Mouse (Mus musculus): Measurements from ENCODE around the gene Cant1.
A peak's percentile ranks its signal among the peaks of the same experiment; 100 is the strongest.

Gene Cant1

GRCm38 (mm10) chr11:118418834-118419504, at the start of gene Cant1:
TSS of gene Cant1 (minus strand) at chr11:118419086.
- DNase-seq (ENCODE audit: low spot score): peak; percentile 99

GRCm38 (mm10) chr11:118467441-118468035, 48.7 kb upstream of the Cant1 start:
- DNase-seq (ENCODE audit: low spot score): no peak

- no peak for DNase-seq (ENCODE audit: low spot score)
These were observed 41.4 kb upstream of the Cant1 start for GRCm38 (mm10) chr11:118460280-118460679.

- DNase-seq (ENCODE audit: low spot score): no peak
These were observed 40.6 kb upstream of the Cant1 start for GRCm38 (mm10) chr11:118459536-118459935.

- no peak for DNase-seq (ENCODE audit: low spot score)
These were observed 40.2 kb upstream of the Cant1 start for GRCm38 (mm10) chr11:118459051-118459450.

GRCm38 (mm10) chr11:118456937-118457336, 38.1 kb upstream of the Cant1 start:
- peak; percentile 40 for DNase-seq (ENCODE audit: low spot score)

- DNase-seq (ENCODE audit: low spot score): no peak
These were observed 36.9 kb upstream of the Cant1 start for GRCm38 (mm10) chr11:118455788-118456187.

GRCm38 (mm10) chr11:118453886-118454671, 35.2 kb upstream of the Cant1 start:
- DNase-seq (ENCODE audit: low spot score): no peak

GRCm38 (mm10) chr11:118452955-118453354, 34.1 kb upstream of the Cant1 start:
- no peak for DNase-seq (ENCODE audit: low spot score)

GRCm38 (mm10) chr11:118451211-118451610, 32.3 kb upstream of the Cant1 start:
- DNase-seq (ENCODE audit: low spot score): no peak

- no peak for DNase-seq (ENCODE audit: low spot score)
These were observed 29.5 kb upstream of the Cant1 start for GRCm38 (mm10) chr11:118448385-118448784.

GRCm38 (mm10) chr11:118447346-118447745, 28.5 kb upstream of the Cant1 start:
- DNase-seq (ENCODE audit: low spot score): no peak

GRCm38 (mm10) chr11:118445843-118446242, 27.0 kb upstream of the Cant1 start:
- DNase-seq (ENCODE audit: low spot score): no peak

- DNase-seq (ENCODE audit: low spot score): no peak
These were observed 24.5 kb upstream of the Cant1 start for GRCm38 (mm10) chr11:118443201-118443970.

- DNase-seq (ENCODE audit: low spot score): no peak
These were observed 23.8 kb upstream of the Cant1 start for GRCm38 (mm10) chr11:118442691-118443090.

GRCm38 (mm10) chr11:118438665-118439414, 20.0 kb upstream of the Cant1 start:
- peak; percentile 81 for DNase-seq (ENCODE audit: low spot score)

GRCm38 (mm10) chr11:118436471-118436935, 17.6 kb upstream of the Cant1 start:
- no peak for DNase-seq (ENCODE audit: low spot score)

GRCm38 (mm10) chr11:118434093-118434492, 15.2 kb upstream of the Cant1 start:
- DNase-seq (ENCODE audit: low spot score): no peak

GRCm38 (mm10) chr11:118433398-118433868, 14.5 kb upstream of the Cant1 start:
- DNase-seq (ENCODE audit: low spot score): no peak

- no peak for DNase-seq (ENCODE audit: low spot score)
These were observed 12.4 kb upstream of the Cant1 start for GRCm38 (mm10) chr11:118431100-118431948.
